Mouse (Mus musculus) urinary bladder, postnatal 25 days (tissue): ENCODE measurements at regions not wholly inside any gene's neighbourhood (a gene's known extent, or its start where the extent isn't known, plus 50 kb on each side); places are given as distances from the start of the nearest gene placed in this dataset.

ENCODE experiments used
- DNase-seq: peaks from one replicate; pipeline ENCODE4 v3.0.0; 2022; ENCODE audit warnings: low spot score

GRCm38 (mm10) chr12:98043436-98043835 is 215.8 kb downstream of the Galc start:
- DNase-seq, result no peak

- no peak for DNase-seq
Measured at GRCm38 (mm10) chr12:98039677-98040076, 219.6 kb downstream of the Galc start.

DNA sequence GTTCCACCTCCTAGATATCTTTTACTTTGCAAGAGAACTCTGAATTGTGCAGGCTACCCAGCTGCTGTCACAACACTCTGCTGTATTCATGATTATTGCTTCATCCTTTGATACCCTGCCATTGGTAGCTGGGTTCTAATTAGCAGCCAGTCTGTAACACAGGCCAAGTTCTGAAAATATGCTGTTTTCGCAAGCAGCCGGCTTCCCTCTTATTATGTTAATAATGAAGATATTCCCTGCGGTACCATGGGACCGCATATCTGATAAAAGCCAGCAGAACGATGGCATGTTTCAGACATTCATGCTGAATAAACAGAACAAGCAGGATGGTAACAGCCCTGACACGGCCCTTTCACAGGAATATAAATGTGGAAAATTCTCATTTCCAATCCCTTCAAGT is 235.6 kb downstream of the Galc start:
- DNase-seq, result no peak

DNA sequence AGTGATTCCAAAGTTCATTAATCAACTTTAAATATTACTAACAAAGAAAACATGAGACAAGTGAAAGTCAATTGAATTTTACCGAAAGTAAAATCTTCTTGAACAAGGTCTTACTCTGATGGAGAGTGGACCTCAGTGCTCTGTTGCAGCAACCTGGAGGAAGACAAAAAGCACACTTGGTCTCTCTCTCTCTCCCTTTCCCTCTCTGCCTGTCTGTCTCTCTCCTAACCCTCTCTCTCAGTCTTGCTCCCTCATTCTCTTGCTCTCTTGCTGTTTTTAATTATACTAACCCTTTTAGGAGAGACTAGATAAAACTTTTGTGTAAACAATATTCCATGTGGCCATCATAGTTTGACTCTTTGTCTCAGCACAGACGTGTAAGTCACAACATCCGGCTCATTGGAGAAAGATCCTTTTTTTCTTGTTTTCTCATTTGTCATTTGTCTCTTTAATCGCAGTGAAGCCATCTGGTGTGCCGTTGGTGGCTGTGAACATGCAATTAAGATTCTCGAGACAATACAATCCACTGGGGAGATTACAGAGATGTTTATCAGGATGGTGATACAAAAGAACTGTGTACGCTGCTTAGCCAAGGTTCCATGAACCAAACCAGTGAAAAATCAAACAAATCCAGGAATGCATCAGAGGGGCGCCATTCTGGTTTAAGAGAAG is 244.5 kb downstream of the Galc start:
- no peak for DNase-seq

DNA sequence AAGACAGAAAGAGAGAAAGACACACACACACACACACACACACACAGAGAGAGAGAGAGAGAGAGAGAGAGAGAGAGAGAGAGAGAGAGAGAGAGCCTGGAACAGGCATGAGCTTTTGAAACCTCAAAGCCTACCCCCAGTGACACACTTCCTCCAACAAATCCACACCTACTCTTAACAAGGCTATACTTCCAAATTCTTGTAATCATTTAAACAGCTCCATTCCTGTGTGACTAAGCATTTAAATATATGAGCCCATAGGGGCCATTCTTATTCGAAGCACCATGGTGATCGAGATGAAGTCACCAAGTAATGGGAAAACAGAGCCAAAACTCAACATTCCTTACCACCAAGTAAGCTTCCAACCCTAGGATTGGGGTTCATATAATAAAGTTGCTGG is 250.1 kb downstream of the Galc start:
- DNase-seq, result no peak

DNA sequence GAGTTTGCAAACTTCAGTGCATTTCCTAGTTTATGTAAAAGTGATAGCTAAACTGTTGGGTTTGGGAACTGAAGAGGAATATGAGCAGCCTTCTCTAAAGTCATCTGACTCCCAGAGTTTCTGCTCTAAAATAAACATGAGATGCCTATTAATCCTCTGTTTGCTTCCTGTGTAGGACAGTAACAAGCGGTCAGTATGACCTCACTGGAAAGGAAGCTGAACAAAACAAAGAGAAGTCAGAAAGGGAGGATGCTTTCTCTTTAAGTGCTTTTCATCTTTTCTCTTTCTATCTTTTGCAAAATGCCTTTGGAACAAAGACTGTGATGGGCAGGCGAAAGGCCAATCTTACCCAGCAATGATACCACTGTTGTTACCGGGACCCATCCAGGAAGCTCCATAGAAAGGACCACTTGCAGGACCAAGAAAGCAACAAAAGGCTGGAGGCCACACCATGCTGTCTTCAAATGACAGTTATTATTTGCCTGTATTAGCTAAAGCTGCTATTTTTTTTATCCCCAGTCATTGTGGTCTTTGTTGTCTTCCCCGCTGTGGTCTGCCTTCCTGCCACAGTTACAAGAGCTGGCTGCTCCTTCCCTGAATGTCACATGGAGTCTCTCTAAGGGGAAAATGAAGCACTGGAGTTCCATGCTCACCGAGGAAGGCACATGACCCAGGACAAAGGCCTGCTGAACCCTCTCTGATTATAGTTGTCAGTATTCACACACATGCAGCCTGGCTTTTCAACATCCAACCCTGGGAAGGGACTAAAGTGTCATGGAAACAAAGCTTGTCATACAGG is 253.4 kb downstream of the Galc start:
- no peak for DNase-seq

- no peak for DNase-seq
Measured at GRCm38 (mm10) chr12:98002217-98002616, 257.0 kb downstream of the Galc start.

DNA sequence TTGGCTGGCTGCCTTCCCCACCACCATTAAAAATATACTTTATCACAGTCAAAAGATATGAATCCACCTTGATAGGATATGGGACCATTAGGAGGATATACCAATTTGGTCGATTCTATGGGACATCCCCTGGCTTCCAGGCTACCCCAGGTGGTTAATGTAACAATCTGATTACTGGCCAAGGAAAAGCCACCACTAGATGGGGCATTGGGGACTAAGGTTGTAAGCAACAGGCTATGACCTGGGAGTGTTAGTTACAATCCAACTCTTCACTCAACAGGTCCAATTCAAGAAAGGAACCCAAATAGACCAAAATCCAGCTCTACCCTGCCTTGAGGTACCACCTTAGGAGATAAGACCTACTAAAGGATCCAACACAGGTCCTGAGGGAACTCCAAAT is 264.4 kb downstream of the Galc start:
- no peak for DNase-seq

DNA sequence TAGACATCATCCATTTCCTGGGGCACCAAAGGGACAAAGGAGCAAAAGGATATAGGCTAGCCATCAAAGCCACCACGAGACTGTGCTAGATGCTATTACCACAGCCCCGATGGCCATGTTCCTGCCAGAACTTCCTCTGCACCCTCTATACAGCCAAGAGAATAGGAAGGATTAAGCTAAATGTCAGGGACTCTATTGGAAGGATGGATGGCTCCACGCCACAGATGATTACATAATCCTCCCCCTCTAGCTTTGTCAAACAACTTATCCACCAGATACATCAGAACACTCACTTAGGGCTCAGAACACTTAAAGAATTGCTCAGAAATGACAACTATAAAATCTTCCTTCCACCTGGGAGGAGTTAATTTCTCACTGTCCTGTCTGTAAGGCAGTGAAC is 265.3 kb downstream of the Galc start:
- DNase-seq, result no peak

DNA sequence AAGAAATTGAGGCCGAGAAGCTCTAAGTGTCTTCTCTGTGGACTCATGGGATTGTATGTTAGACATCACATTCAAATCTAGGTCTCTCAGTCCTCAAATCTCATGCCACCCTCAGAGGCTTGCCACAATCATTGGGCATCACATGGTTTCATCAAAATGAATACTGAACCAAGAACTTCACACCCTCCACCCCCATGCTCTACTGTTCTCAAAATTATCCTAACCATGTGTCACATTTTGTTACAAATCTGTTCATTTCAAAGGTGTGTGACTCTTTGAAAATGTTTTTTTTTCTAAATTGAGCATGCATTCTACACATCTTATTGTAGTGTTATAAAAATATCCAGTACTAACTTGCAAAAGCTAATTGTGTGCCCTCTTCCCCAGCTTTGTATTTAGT is 275.9 kb downstream of the Galc start:
- no peak for DNase-seq

GRCm38 (mm10) chr12:97978668-97979067 is 280.6 kb downstream of the Galc start:
- no peak for DNase-seq

DNA sequence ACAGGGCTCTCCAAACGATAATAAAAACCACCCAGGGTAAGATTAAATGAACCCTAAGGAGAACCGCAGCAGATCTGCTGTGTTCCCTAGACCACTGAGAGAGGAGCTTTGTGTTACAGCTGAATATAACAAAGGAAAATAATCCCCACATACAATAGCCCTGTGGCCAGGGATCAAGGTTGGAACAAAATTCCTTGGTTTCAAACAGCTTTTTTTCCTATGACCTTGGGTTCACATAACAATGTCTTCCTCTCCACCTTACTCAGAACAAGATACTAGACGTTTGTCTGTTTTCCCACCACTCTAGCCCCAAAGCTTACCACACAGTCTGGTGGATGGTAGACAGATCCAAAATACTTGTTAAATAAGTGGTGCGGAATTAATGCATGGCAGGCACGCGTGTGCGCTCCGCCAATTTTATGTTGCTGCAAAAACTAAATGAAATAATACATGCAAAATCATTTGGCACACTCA is 281.0 kb downstream of the Galc start:
- no peak for DNase-seq

DNA sequence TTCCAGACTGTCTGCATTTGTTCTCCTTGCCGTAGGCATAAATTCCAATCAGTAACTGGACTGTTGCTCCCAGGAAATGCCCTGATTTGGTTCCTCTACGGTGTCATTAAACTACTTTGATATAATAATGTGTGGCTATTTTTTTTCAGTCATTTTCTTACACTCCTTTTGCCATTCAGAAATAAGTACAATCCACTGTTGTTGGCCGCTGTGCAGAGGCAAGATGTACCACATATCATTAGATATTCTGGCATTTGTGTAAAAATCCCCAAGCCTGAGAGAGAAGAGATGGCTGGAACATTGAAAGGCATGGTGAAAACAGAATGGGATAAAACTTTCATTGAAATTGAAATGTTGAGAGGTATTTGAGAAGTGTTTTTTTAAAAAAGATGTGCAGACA is 281.6 kb downstream of the Galc start:
- DNase-seq, result no peak

GRCm38 (mm10) chr12:97973909-97974510 is 285.2 kb downstream of the Galc start:
- DNase-seq, result no peak

- DNase-seq, result no peak
Measured at GRCm38 (mm10) chr12:97957201-97957600, 302.1 kb downstream of the Galc start.

GRCm38 (mm10) chr12:97953336-97953735 is 305.9 kb downstream of the Galc start:
- DNase-seq, result no peak

DNA sequence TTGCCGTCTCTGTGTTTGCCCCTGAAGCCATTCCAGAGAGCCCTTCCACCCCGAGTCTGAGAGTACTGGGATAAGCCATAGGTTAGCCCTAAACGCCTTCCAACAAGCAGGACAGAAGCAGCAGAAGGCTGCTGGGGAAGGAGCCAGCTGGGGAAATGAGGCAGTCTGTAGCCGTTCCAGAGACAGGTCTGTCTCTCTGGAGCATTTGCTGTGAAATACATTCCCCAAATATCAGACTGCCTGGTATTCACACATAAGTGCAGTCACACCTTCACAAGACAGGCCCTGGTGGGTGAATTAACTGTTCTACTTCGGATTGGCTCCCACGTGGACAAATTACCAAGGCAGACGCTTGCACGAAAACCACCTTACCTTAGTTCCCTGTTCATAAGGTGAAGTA is 307.1 kb downstream of the Galc start:
- no peak for DNase-seq

GRCm38 (mm10) chr12:97950072-97950471 is 309.2 kb downstream of the Galc start:
- DNase-seq, result no peak

DNA sequence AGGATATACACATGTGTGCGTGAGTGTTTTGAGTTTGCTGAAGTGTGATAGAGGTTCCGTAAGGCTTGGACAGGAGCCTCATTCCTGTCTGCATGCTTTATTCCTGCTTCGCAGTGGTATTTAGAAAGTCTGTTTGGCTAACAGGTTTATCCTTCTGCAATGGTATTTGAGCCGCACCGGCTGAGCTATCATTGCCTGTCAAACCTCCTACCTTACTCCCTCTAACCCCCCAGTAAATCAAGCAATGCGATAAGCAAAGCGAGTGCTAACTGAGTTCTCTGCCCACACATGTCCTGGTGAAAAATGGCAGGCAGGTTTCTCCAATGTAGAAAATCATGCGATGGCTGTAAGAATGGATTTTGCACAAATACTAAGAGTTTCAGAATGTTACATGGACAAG is 311.8 kb downstream of the Galc start:
- no peak for DNase-seq

GRCm38 (mm10) chr12:97938361-97938760 is 320.9 kb downstream of the Galc start:
- DNase-seq, result no peak

- DNase-seq, result no peak
Measured at GRCm38 (mm10) chr12:97929877-97930276, 329.4 kb downstream of the Galc start.

DNA sequence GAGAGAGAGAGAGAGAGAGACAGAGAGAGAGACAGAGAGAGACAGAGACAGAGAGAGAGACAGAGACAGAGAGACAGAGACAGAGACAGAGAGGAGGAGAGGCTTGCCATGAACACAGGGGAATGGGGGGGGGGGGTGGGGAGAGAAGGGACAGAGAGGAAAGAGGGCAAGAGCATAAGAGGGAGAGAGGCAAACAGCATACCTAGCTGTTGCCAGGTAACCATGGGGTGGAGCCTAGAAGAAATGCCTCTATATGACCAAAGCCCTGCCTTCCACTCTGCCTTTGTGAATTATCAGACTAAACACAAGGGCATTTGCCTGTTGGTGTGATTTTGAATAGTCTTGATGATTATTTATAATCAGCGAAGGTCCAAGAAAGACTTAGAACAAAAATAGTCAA is 332.2 kb downstream of the Galc start:
- DNase-seq, result no peak
